Mouse (Mus musculus) right cerebral cortex, postnatal 25 days (tissue): Measurements from ENCODE around the gene Slc26a1.

ENCODE experiments used
- DNase-seq: peaks from one replicate; pipeline ENCODE4 v3.0.0; 2022

The Slc26a1 gene

DNA sequence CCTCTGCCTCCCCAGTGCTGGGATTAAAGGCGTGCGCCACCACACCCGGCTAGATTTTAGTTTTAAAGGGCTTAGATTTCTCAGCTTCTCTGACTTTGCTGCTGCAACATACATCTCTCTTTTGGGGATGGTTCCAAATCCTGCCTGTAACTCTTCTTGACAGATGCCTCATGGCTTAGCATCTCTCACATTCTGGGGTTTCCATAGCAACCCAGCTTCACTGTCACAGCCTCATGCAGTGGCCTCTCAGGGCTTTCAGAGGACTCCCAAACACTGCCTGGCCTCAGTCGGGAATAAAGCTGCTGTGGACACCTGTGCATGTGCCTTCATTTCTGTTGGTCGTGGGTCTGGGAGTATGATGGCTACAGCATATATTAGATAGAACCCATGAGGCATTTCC is 13.7 kb upstream of the Slc26a1 start:
- no peak for DNase-seq

DNA sequence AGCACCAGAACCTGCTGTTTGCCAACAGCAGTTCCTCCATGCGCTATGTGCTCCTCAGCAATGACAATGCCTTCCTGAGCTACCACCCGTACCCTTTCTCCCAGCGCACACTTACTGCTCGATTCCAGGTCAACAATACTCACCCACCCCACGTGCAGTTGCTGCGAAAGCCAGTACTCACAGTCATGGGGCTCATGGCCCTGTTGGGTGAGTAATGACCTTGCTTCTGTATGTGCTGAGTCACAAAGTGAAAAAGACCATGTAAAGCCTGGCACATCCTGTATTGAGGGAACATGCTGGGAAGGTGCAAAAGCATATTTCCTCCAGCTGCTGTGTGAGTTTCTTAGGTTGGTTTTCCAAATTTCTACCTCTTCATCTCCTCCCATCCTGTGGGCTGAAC is 5.5 kb upstream of the Slc26a1 start:
- DNase-seq: no peak

DNA sequence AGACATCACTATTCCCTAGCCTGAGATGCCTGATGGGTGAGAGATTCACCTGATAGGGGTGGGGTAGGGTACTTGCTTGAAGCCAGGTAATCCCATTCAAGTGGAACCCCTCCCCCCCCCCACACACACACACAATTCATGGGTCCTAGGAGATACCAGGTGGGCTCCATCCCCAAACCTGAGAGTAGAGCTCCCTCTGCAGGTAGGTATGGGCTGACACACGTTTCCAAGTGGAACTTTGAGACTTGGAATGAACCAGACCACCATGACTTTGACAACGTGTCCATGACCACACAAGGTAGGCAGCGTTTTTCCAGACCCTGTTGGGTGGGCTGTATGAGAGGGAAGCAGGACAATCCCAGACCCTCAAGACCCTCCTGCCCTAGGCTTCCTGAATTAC is 4.5 kb upstream of the Slc26a1 start:
- DNase-seq: no peak

DNA sequence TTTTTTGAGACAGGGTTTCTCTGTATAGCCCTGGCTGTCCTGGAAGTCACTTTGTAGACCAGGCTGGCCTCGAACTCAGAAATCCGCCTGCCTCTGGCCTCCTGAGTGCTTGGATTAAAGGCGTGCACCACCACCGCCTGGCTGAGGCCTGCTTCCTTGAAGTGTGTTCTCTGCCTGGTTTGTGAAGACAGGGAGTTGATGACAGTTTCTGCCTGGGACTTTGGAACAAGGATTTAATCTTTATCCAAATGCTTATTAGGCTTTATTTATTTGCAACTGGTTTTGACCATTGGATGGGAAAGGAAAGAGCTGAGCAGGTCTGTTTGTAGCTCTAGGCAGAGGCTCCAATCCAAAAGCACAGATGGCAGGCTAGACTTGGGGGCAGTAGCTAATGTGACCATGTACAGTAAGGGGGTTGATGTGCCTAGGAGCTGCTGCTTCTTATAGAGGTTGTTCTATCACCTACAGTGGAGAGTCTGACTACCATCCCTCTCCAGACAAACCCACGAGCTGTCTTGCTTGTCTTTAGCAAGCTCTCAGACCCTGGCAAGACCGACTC is 3.0 kb upstream of the Slc26a1 start:
- no peak for DNase-seq

DNA sequence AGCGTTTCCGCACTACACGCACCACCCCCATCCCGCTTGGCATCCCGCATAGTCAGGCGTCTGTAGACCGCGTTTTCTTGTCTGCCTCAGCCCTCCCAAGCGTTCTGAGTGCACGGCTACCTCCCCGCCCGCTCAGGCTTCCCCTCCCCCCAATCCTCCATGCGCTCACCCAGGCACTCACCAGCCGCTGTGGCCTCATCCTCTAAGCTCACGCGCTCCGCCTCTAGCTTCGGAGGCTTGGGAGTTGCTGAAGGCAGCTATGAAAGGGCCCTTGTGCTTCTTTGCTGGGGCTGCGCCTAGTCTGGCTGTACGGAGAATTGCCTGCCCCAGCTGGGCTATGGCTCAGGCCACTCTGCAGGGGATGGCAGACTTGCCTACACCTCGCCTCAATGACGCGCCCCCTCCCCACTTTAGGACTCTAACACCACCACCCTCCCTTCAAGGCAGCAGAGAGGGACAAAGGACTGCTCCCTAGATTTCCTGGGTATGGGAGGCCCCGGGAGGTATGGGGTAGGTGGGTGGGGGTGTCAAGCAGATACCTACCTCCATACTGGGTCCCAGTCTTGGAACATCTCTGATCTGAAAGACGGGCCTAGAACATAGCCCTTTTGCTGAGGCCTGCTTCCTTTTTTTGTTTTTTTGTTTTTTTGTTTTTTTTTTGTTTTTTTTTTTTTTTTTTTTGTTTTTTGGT is 2.4 kb upstream of the Slc26a1 start:
- DNase-seq: peak; percentile 83

DNA sequence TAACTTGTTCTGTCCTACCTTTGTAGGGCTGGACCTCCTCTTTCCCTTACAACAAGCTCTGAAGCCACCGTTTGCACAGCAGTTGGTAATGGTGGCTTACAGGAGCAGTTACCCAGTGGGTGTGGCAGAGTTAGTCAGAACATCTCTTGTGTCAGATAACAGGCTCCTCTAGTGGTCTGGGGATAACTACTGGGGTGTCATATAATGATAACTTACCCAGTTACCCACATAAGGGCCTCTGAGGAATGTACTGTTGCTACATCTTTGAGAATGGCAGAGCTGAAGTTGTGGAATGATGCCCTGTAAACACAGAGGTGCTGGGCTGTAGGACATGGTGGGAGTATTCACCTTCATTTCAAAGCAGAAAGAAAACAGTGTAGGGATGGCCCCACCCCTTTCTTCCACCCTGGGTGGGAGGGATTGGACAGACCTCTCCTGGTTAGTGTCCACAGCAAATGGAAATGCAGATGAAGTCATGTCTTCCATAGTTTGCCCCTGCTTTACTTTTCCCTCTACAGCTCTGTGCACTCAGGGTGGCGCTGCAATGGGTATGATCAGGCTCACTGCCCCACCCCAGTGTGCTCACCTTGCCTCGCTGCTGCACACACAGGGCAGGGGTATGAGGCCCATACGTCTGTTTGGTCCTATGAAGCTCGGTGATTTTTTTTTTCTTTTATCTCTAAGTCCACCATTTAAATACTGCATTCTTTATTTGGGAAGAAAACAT is 1.6 kb upstream of the Slc26a1 start:
- DNase-seq: no peak

DNA sequence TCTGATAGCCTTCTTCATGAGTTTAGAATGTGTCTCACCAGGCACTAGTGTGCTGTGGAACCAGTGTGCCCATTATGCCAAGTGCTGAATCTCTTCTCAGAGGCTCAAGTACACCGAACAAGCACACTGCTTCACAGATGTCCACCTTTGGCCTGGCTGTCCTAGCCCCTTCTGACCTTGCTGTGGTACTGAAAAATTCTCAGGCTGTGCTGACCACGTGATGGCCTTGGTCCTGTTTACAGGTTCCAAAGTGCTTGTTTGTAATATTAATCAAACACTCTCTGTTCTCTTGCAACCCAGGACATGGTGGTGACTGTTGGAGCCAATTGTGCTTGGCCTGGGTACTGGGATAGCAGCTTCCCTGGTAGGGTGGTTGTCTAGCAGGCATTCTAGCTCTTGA is 745 bp downstream of the Slc26a1 start:
- no peak for DNase-seq

DNA sequence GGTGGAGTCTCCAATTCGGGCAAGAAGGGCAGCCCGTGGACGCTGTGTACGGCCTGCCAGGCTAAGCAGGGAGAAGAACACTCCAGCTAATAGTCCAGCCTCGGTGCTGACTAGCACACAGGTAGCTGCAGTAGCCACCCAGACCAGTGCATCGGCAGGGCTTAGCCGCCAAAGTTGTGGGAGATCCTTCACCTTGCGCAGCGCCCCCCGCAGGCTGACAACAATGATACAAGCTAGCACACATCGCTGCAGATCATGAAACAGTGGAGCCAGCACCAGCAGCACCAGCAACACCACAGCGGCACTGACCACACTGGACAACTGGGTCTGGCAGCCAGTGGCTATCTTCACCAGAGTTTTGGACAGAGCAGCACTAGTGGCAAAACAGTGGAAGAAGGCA is 3.6 kb downstream of the Slc26a1 start:
- no peak for DNase-seq

DNA sequence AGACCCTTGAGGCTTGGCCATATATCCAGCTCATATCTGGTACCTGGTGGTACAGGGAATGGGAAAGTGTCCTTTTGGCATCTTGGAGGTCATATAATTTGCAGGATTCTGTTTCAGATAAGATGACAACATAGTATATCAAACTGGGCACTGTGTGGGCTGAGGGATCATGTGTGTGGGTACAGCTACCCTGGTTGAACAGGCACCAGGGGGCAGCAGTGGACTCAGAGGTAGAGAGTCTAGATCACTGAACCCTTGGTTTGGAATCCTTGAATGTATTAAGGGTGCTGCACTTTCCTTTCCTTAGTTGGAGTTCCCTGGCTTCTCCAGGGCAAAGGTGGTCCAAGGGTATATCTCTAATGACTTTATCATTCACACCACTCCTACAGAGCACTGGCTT is 4.6 kb downstream of the Slc26a1 start:
- no peak for DNase-seq

DNA sequence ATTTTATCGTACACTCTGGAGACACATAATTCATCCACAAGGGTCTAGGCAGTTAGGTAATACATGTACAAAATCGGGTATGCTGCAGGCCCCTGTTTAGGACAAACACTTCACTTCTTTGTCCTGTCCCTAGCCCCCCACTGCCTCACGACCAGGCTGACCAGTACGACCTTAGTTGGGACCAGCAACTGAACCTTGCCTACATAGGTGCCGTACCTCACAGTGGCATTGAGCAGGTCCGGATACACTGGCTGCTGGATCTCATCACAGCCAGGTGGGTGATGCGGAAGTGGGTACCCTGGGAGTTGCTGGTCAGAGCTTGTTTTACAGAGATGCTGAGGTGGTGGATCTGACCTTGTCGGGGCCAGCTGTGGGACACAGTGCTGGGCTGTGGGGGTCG is 5.4 kb downstream of the Slc26a1 start:
- no peak for DNase-seq

DNA sequence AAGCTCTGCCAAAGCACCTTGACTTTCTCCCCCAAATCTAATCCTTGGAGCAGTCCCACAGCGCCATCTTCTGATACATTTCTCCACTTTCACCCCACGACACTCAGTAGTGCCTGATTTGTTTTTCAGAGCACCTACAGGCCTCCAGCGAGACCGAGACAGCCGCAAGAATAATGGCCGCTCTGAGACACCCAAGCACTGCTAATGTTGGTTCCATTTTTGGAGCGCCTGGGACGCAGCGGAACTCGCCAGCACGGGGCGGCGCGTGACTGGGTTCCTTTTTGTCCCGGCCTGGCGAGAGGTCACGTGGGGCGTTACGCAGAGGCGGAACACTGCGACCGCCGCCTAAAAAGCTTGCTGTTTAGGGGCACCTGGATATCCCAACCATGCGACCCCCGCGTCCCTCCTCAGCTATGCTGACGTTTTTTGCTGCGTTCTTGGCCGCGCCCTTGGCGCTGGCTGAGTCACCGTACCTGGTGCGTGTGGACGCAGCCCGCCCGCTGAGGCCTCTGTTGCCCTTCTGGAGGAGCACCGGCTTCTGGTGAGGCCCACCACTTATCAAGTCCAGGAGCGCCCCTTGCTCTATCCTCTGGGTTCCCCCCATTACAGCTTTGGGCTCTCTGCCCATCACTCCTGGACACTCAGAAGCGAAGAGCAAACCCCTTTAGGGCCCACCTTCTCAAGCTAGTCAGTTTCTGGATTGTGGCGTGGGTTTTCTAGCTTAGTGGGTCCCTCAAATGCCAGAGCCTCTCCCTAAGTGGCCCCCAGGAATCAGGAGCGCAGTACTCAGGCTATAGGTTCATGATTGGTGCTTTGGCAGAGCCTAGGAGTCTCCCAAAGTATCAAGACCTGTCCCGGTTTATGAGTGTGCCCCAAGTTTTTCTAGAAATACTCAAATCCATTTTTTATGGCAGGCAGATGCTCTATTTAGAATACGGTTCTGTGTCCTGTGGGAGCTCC is 6.1 kb downstream of the Slc26a1 start, which contains the start of gene Dgkq:
Gene Dgkq (minus strand): TSS at position 696 of the 960 bp plus-strand sequence.
- DNase-seq: peak; percentile 88

DNA sequence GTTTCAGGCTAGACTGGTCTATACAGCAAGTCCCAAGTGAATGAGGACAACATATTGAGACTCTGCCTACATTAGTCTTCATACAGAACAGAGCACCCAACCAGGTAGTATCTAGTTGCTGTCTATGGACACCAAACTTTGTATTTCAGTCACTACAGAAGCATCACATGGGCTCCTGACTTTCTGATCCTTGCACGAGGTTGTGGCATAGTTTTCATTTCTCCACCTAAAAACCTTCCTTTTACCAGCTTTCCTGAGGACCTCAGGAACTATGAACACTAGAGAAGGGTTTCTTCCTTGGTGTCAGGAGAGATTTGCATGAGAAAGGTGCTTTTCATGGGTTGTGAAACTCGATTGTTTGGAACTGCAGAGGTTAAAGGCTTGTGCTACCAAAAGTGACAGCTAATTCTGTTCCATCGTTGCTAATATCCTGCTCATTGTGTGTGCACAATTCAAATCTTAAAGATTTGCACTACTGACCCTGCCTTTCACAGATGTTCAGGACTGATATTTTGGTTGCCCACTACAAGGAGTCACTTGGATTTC is 6.9 kb downstream of the Slc26a1 start:
- DNase-seq: no peak

DNA sequence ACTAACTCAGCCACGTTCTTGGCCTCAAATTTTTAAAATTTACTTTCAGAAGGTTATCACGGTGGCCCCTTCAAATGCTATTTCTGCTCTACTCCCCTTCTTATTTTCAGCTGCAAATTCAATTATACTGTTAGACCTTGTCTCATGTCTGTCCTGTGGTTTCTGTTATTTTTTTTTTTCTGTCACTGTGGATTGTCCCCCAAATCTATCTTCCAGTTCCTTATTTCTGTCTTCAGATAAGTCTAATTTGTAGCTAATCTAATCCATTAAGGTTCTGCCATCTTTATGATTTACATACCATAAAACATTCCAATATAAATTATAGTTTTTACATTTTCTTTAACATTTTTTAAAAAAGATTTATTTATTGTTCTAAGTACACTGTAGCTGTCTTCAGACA is 8.0 kb downstream of the Slc26a1 start:
- no peak for DNase-seq

DNA sequence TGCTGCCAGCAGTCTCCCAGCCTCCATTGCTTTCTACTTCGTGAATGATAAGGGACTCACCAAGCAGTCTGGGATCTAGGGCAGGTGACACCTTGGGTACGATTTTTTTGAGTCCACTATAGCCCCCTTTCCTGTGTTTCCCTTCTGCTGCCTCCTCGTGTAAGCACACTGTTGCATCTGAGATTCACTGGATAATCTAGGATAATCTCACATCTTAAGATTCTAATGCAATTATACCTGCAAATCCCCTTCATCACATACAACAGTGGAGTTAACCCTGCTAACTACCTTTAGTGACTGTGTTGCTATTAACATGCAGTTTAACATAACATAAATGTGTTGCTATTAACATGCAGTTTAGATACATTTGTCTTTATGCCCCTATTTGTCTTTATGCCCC is 10.3 kb downstream of the Slc26a1 start:
- DNase-seq: no peak

DNA sequence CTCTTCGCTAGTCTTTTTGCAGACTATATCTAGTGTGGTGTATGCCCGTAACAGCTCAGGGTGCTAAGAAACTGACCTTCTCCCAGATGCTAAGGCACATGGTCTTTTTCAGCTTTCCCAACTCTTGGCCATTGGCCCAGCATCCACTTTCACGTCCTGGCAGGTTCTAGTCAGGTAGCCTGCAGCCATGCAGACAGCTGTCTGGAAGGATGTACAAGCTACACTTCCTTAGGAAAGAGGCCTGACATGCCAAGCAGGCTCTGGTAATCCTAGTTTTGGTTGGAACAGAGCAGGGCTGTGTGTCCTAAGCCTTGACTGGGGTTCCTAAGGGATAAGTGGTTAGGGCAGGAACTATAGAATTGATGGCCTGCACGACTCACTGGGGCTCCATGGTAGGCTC is 12.6 kb downstream of the Slc26a1 start:
- DNase-seq: no peak

DNA sequence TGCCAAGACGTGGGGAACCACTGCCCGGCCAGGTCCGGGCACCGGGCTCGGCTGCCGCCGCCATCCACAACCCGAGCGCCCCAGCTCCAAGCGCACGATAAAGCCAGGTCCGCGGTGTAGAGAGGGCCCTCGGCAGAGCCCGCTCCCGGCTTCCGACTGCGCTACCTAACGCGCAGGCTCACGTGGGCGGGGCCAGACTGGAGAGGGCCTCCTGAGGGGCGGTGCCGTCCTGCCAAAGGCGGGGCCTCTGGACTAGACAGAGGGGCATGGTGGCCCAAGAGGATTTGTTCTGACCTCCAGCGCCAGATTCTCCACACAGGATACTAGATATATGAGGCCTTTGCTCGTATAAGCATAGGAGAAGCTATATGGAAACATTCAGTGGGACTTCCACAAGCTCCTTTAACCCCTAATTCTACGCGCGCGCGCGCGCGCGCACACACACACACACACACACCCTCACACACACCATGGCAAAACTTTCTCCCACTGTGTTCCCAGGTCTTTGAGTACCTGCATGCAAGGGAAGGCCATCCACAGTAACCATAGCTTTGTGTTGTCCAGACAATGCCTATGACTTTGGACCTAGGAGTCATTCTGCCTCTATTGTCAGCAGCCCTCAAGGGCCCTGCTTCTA is 14.6 kb downstream of the Slc26a1 start:
- peak; percentile 91 for DNase-seq

DNA sequence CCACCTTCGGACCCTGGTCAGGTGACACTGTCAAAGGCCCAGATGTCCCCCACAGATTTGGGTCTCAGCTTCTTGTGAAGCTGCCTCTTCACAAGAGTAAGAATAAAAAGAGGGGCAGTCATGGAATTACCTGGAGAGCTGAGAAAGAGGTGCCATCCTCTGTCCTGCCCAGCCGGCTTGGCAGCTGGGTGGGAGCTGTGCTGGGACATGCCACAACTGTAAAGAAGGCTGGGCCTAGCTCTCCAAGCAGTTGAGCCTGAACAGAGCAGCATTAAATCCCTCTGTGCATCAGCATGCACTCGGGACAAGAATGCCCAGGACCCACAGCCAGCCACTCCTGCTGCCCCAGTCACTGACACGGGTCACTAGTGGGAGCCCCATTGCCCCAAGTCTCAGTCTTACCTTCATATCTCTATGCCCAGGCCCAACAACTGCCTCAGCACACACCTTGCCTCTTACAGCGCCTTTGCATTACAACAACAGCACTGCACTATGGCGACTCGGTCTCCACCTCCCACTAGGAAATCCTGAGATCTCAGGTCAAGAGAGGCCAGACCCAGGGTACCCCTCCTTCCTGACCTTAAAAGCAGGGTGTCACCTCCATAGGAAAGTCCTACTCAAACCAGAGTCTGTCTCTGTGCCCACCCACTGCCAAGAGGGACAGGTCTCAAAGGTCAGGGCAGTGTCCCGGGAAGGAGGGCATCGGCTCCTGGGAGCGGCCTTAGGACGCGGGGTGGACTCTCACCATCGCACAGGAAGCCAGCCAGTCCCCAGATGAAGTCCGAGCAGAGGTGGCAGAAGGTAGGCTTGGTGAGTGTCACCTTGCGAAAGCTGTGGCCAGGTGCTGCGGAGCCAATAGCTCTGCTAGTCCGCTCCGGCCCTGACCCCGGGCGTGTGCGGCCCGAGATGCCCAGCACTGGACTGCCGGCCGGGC is 15.4 kb downstream of the Slc26a1 start, which contains the start of gene Idua:
Gene Idua (plus strand): TSS at position 634 of the 934 bp plus-strand sequence.
- DNase-seq: no peak

DNA sequence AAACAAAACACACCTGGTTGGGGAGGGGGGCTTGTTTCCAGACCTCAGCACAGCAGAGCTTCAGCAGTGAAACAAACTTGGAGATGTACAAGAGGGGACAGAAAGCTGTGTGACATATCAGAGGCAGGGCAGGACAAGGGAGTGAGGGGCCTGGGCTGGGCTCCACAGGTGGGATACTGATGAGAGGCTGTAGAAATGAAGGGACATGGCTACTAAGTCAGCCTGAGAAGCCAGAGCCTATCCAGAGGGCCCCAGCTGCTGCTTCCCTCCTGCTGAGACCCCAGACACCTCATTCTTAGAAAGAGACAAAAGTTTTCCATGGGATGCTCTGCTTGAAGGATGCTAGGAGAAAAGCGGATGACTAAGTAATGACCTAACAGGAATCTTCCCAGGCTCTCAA is 16.8 kb downstream of the Slc26a1 start:
- DNase-seq: no peak

DNA sequence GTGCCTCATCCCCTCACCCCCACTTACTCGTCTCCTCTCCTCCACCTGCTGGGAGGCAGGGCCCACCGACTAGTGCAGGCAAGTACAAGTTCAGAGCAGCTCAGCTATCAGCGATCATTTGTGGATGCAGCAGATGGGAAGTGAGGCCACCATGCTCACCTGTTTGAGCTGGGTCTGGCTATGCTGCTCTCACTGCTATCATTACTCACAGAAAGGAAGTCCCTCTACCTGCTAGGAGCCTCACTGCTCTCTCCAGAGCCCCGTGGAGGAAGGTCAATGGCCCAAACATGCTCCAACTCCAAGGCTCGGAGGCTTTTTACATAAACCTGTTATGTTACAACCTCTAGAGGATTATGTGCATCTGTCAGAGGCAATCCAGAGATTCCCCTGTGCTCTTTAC is 18.0 kb downstream of the Slc26a1 start:
- no peak for DNase-seq

DNA sequence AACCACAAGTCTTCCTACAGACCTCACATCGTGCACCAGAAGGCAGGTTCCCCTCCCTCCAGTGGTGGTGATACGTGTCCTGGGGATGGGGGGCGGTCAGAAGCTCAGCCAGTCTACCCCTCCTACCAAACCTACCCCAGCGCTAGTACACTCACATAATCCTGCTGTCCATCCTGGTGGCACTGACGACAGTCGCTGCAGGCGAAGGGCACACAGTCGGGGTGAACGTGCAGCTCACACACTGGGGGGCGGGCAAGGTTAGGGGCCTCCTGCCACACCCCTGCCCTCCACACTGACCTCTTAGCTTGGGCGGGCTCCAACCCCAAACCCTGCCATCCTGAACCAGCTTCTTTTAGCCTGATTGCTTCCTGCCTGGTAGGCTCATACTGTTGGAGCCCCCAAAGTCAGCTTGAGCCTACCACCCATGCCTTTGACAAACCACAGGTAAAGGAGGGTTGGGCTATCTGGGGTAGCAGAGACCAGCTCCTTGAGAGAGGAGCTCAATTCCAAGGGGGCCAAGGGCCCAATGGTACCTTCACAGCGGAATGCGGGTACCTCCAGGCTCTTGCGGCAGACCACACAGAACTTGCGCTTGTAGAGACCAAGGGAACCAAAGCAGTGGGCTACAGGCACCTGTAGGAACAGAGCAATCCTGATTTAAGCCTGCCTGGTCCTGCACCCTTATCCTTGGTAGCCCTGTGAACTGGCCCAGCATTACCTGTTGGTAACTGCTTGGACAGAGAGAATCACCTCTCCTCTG is 19.3 kb downstream of the Slc26a1 start:
- DNase-seq: peak; percentile 3
